9 mouse cellular contexts compared by ENCODE assay signal in the genomic region with DNA sequence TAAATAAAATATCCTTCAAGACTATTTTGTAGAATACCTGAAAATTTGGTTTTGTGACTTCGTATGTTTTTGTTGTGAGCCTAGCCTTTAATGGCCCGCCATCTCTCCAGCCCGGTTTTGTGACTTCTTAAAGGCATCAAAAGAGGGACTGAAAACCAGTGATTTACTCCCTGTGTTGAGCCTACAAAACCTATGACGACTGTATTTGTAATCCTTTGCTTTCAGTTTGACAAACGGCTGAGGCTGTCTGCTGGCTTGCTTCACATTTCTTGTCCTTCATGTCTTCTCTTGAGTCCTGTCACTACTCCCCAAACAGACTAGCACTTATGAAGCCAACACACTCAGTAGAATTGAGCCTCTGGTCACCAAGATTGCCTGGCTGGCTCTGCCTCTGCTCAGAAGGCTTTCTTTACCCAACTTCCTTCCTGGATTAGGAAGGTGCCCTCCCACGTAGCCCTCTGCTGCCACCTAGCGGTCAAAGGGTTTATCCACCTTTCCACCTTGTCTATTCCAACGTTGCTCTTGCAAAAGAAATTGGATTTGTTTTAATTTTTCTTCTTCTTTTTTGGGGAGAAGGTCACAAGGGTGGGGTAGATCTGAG. TPM values are rescaled to one million over a fixed set of nuclear protein-coding genes. Genes with fewer than 3 reads are reported as not detected.
DNase-seq lines count a peak whose midpoint lies in the region; ATAC-seq and TF ChIP-seq lines count a peak whose summit lies in the region.
"Had no signal": no experiment of that assay in that cellular context is flagged by ENCODE, and none has a peak within 500 bp of the region (broad histone marks: within the 10 kb centered on the region; RNA-seq: fewer than 3 reads in every experiment).

No protein-coding gene starts in this region.

- WGBS in forebrain, embryonic 13.5 days: 43% methylated on average over 8 of the region's 8 CpGs
- 37% methylated on average over 8 of the region's 8 CpGs for WGBS in heart, postnatal 0 days
- 42% methylated on average over 8 of the region's 8 CpGs for WGBS in neural tube, embryonic 13.5 days

- no peak overlapping the region for H3K9ac ChIP-seq in forebrain, embryonic 13.5 days
- H3K9ac ChIP-seq in heart, postnatal 0 days (replicated peaks; ENCODE audit: low read depth, low read length): 0 out of 2 replicates have a peak overlapping the region, but pooled peaks have one; percentile 22
- H3K9ac ChIP-seq in neural tube, embryonic 13.5 days: no peak overlapping the region
- H3K9ac ChIP-seq: limb, embryonic 12.5 days had no signal

- H3K4me1 ChIP-seq in forebrain, embryonic 13.5 days: peaks cover 7% of the 10 kb centered on the region; the same call in 1 of the 2 replicates
- no peaks in the 10 kb centered on the region for H3K4me1 ChIP-seq in heart, postnatal 0 days (ENCODE audit: control insufficient read depth, insufficient read depth)
- H3K4me1 ChIP-seq in neural tube, embryonic 13.5 days (replicated peaks): 0 out of 2 replicates have a peak, but pooled peaks cover 3% of the 10 kb centered on the region
- no peaks in the 10 kb centered on the region for H3K4me1 ChIP-seq in testis, adult 2 months (ENCODE audit: control insufficient read depth, insufficient read depth, low read length)
- H3K4me1 ChIP-seq: limb, embryonic 12.5 days had no signal

- H3K9me3 ChIP-seq in forebrain, embryonic 13.5 days (replicated peaks): no peaks in the 10 kb centered on the region
- H3K9me3 ChIP-seq in heart, postnatal 0 days (replicated peaks; ENCODE audit: control insufficient read depth, low read length): no peaks in the 10 kb centered on the region
- H3K9me3 ChIP-seq in neural tube, embryonic 13.5 days: no peaks in the 10 kb centered on the region
- H3K9me3 ChIP-seq: limb, embryonic 12.5 days had no signal

- TF ChIP-seq POLR2A in testis, adult 2 months (IDR thresholded peaks at IDR 0.05; ENCODE audit: control insufficient read depth, low read depth, low read length): no peak

- peak; percentile 99 for TF ChIP-seq CTCF in heart, postnatal 0 days (IDR thresholded peaks at IDR 0.05; ENCODE audit: low read depth)
- peak; percentile 85; the same call in 1 of the 2 replicates for TF ChIP-seq CTCF in testis, adult 2 months (IDR thresholded peaks at IDR 0.05; ENCODE audit: control insufficient read depth, insufficient read depth, insufficient replicate concordance, low read depth, low read length)

- no peak overlapping the region for H3K27ac ChIP-seq in forebrain, embryonic 13.5 days
- no peak overlapping the region for H3K27ac ChIP-seq in heart, postnatal 0 days (ENCODE audit: low read depth)
- no peak overlapping the region for H3K27ac ChIP-seq in neural tube, embryonic 13.5 days (replicated peaks)
- H3K27ac ChIP-seq in testis, adult 2 months (ENCODE audit: control insufficient read depth, insufficient read depth, low read depth, low read length): peak overlapping the region; percentile 78
- H3K27ac ChIP-seq: limb, embryonic 12.5 days had no signal

- no peak overlapping the region for H3K4me3 ChIP-seq in forebrain, embryonic 13.5 days
- H3K4me3 ChIP-seq in heart, postnatal 0 days (ENCODE audit: low read depth, low read length): no peak overlapping the region
- no peak overlapping the region for H3K4me3 ChIP-seq in neural tube, embryonic 13.5 days
- H3K4me3 ChIP-seq in testis, adult 2 months (ENCODE audit: control insufficient read depth, low read depth, low read length): no peak overlapping the region; the same call in 1 of the 2 replicates
- H3K4me3 ChIP-seq: limb, embryonic 12.5 days had no signal

- ATAC-seq in forebrain, embryonic 13.5 days: peak; percentile 77
- ATAC-seq in heart, postnatal 0 days (ENCODE audit: insufficient read depth, low read depth): peak; percentile 57; the same call in 1 of the 2 replicates
- ATAC-seq in neural tube, embryonic 13.5 days (ENCODE audit: low read depth): peak; percentile 50; the same call in 1 of the 2 replicates

- H3K27me3 ChIP-seq in forebrain, embryonic 13.5 days: no peaks in the 10 kb centered on the region
- no peaks in the 10 kb centered on the region for H3K27me3 ChIP-seq in heart, postnatal 0 days (ENCODE audit: control insufficient read depth, insufficient read depth, low read length)
- no peaks in the 10 kb centered on the region for H3K27me3 ChIP-seq in neural tube, embryonic 13.5 days
- no peaks in the 10 kb centered on the region for H3K27me3 ChIP-seq in testis, adult 2 months (ENCODE audit: control insufficient read depth, insufficient read depth, low read length)
- H3K27me3 ChIP-seq: limb, embryonic 12.5 days had no signal

- no peaks in the 10 kb centered on the region for H3K36me3 ChIP-seq in forebrain, embryonic 13.5 days (ENCODE audit: poor library complexity, severe bottlenecking)
- no peaks in the 10 kb centered on the region for H3K36me3 ChIP-seq in heart, postnatal 0 days (replicated peaks; ENCODE audit: control insufficient read depth, insufficient read depth, low read length)
- H3K36me3 ChIP-seq in neural tube, embryonic 13.5 days: no peaks in the 10 kb centered on the region
- no peaks in the 10 kb centered on the region; the same call in 1 of the 2 replicates for H3K36me3 ChIP-seq in testis, adult 2 months (ENCODE audit: control insufficient read depth, insufficient read depth, low read length)
- H3K36me3 ChIP-seq: limb, embryonic 12.5 days had no signal

- peak; percentile 55 for DNase-seq in ES-CJ7 (ENCODE audit: low read depth, low spot score)
- peak; percentile 74 for DNase-seq in c-Kit-positive CD71-positive TER-119-positive erythroid progenitor cells, embryonic 14.5 days (ENCODE audit: low spot score)
- peak; percentile 80 for DNase-seq in heart, postnatal 0 days (ENCODE audit: low spot score)
- DNase-seq in kidney, postnatal 36 days: peak; percentile 71 to 94
- peak; percentile 80 to 87 for DNase-seq in lung, adult 18-20 months

- no peak for TF ChIP-seq EP300 in heart, postnatal 0 days (IDR thresholded peaks at IDR 0.05; ENCODE audit: low read depth)

- H3K4me2 ChIP-seq in forebrain, embryonic 13.5 days: no peak overlapping the region
- peak overlapping the region; percentile 34 for H3K4me2 ChIP-seq in heart, postnatal 0 days (ENCODE audit: low read depth, low read length)
- H3K4me2 ChIP-seq in neural tube, embryonic 13.5 days: no peak overlapping the region
- H3K4me2 ChIP-seq: limb, embryonic 12.5 days had no signal

RNA-seq across cellular contexts. Expression of a gene that starts 16.8 kb away (rescaled TPM):
- polyA plus RNA-seq in forebrain, embryonic 13.5 days (2015; fragmentation: Nextera tagmentation; extraction: Ambion mirVana): 0.04 and 0.08 TPM in 2 replicates
- 2.7 and 3.8 TPM in 2 replicates for total RNA-seq in heart, postnatal 0 days (2014; rRNA removed; ENCODE audit: low replicate concordance)
- polyA plus RNA-seq in heart, postnatal 0 days (2015; fragmentation: Nextera tagmentation; extraction: Ambion mirVana): 1.8 and 2.3 TPM in 2 replicates
- polyA plus RNA-seq in neural tube, embryonic 13.5 days (2015; fragmentation: Nextera tagmentation; extraction: Ambion mirVana): 0.26 and 0.35 TPM in 2 replicates
- polyA plus RNA-seq in testis, adult 2 months (2012; rRNA removed): 0.36 and 0.51 TPM in 2 replicates
